Mouse (Mus musculus): ENCODE measurements around the gene Mx1. TPM values are rescaled to one million over a fixed set of nuclear protein-coding genes. Genes with fewer than 3 reads are reported as not detected.

Gene Mx1
- total and polyA plus RNA-seq, 3 experiments: 0.27 to 0.42 TPM; not detected in 1

- no peaks in the 10 kb centered on the region for H3K79me2 ChIP-seq (ENCODE audit: control insufficient read depth, insufficient read depth, low read length, poor library complexity)
- no peak for TF ChIP-seq EP300 (IDR thresholded peaks at IDR 0.05; ENCODE audit: low read depth in 1 of 2, low read length in 2 of 2)
- TF ChIP-seq HCFC1 (IDR thresholded peaks at IDR 0.05; ENCODE audit: low read depth, low read length): no peak
- TF ChIP-seq NRF1 (IDR thresholded peaks at IDR 0.05; ENCODE audit: insufficient read depth, low read depth, low read length, poor library complexity, severe bottlenecking): no peak
- no peak for TF ChIP-seq POLR2A (IDR thresholded peaks at IDR 0.05; ENCODE audit: control insufficient read depth in 1 of 2, insufficient read depth in 1 of 2, low read depth in 1 of 2, low read length in 2 of 2, poor library complexity in 1 of 2)
- no peak overlapping the region for H3K27ac ChIP-seq (ENCODE audit: control insufficient read depth, low read depth, low read length)
- H3K4me3 ChIP-seq (ENCODE audit: control insufficient read depth in 1 of 2, insufficient read depth in 1 of 2, low read depth in 2 of 2, low read length in 2 of 2): no peak overlapping the region
- H3K36me3 ChIP-seq (ENCODE audit: control insufficient read depth in 1 of 2, insufficient read depth in 2 of 2, low read length in 2 of 2): peaks cover 0 to 1% of the 10 kb centered on the region in 2 experiments; a peak in 3 of 4 replicates
- no peak overlapping the region for H3K9ac ChIP-seq (ENCODE audit: control insufficient read depth, low read depth, low read length, poor library complexity, severe bottlenecking)
- no peaks in the 10 kb centered on the region for H3K9me3 ChIP-seq (replicated peaks; ENCODE audit: insufficient read depth, low read length)
- no peaks in the 10 kb centered on the region for H3K27me3 ChIP-seq (ENCODE audit: control insufficient read depth in 1 of 2, insufficient read depth in 2 of 2, low read length in 2 of 2)
- no peak for DNase-seq (ENCODE audit: low read depth, low spot score)
- no peaks in the 10 kb centered on the region for H3K4me1 ChIP-seq (ENCODE audit: control insufficient read depth in 1 of 2, insufficient read depth in 2 of 2, low read length in 2 of 2)
Observed at GRCm38 (mm10) chr16:97499450-97499849, 36.7 kb upstream of the Mx1 start.

GRCm38 (mm10) chr16:97498139-97498538, 35.4 kb upstream of the Mx1 start:
- no peak for TF ChIP-seq ZKSCAN1 (IDR thresholded peaks at IDR 0.05; ENCODE audit: low read depth, low read length)
- no peak for TF ChIP-seq KAT2A (conservative IDR thresholded peaks at IDR 0.05; ENCODE audit: low read depth, low read length)
- TF ChIP-seq MAFK (IDR thresholded peaks at IDR 0.05; ENCODE audit: borderline replicate concordance, low read depth, low read length): no peak
- no peak for TF ChIP-seq USF1 (IDR thresholded peaks at IDR 0.05; ENCODE audit: low read depth, low read length)
- no peak for TF ChIP-seq CHD1 (IDR thresholded peaks at IDR 0.05; ENCODE audit: low read depth, low read length)
- TF ChIP-seq JUND (IDR thresholded peaks at IDR 0.05; ENCODE audit: low read depth, low read length): no peak
- Histone ChIP-seq H3K36me3 (ENCODE audit: control insufficient read depth in 1 of 2, insufficient read depth in 2 of 2, low read length in 2 of 2) (peaks cover 0 to 1% of the 10 kb centered on the region in 2 experiments; a peak in 3 of 4 replicates), H3K9ac (ENCODE audit: control insufficient read depth, low read depth, low read length, poor library complexity, severe bottlenecking) (no peak overlapping the region), H3K27ac (ENCODE audit: control insufficient read depth, low read depth, low read length) (no peak overlapping the region), H3K27me3 (ENCODE audit: control insufficient read depth in 1 of 2, insufficient read depth in 2 of 2, low read length in 2 of 2) (no peaks in the 10 kb centered on the region), H3K79me2 (ENCODE audit: control insufficient read depth, insufficient read depth, low read length, poor library complexity) (no peaks in the 10 kb centered on the region), H3K4me3 (ENCODE audit: control insufficient read depth in 1 of 2, insufficient read depth in 1 of 2, low read depth in 2 of 2, low read length in 2 of 2) (no peak overlapping the region), H3K4me1 (ENCODE audit: control insufficient read depth in 1 of 2, insufficient read depth in 2 of 2, low read length in 2 of 2) (no peaks in the 10 kb centered on the region), H3K9me3 (replicated peaks; ENCODE audit: insufficient read depth, low read length) (no peaks in the 10 kb centered on the region)
- DNase-seq (ENCODE audit: low read depth, low spot score): no peak

GRCm38 (mm10) chr16:97497682-97498081, 35.0 kb upstream of the Mx1 start:
- no peak for DNase-seq (ENCODE audit: low read depth, low spot score)
- TF ChIP-seq MYB (IDR thresholded peaks at IDR 0.05; ENCODE audit: low read depth, low read length) (no peak), ELF1 (IDR thresholded peaks at IDR 0.05; ENCODE audit: low read depth, low read length) (no peak), USF2 (IDR thresholded peaks at IDR 0.05; ENCODE audit: borderline replicate concordance in 1 of 2, insufficient read depth in 1 of 2, low read depth in 1 of 2, low read length in 2 of 2) (no peak), MEF2A (IDR thresholded peaks at IDR 0.05; ENCODE audit: extremely low read depth, insufficient replicate concordance, low read depth, low read length, poor library complexity, severe bottlenecking) (no peak), CHD1 (IDR thresholded peaks at IDR 0.05; ENCODE audit: low read depth, low read length) (no peak)
- no peaks in the 10 kb centered on the region for H3K27me3 ChIP-seq (ENCODE audit: control insufficient read depth in 1 of 2, insufficient read depth in 2 of 2, low read length in 2 of 2)
- no peak overlapping the region for H3K27ac ChIP-seq (ENCODE audit: control insufficient read depth, low read depth, low read length)
- H3K79me2 ChIP-seq (ENCODE audit: control insufficient read depth, insufficient read depth, low read length, poor library complexity): no peaks in the 10 kb centered on the region
- no peak overlapping the region for H3K9ac ChIP-seq (ENCODE audit: control insufficient read depth, low read depth, low read length, poor library complexity, severe bottlenecking)
- no peaks in the 10 kb centered on the region for H3K9me3 ChIP-seq (replicated peaks; ENCODE audit: insufficient read depth, low read length)
- no peak overlapping the region for H3K4me3 ChIP-seq (ENCODE audit: control insufficient read depth in 1 of 2, insufficient read depth in 1 of 2, low read depth in 2 of 2, low read length in 2 of 2)
- H3K36me3 ChIP-seq (ENCODE audit: control insufficient read depth in 1 of 2, insufficient read depth in 2 of 2, low read length in 2 of 2): peaks cover 0 to under 1% of the 10 kb centered on the region in 2 experiments; a peak in 3 of 4 replicates
- no peaks in the 10 kb centered on the region for H3K4me1 ChIP-seq (ENCODE audit: control insufficient read depth in 1 of 2, insufficient read depth in 2 of 2, low read length in 2 of 2)
